Mouse (Mus musculus): ENCODE measurements around the gene Gpr82. TPM values are rescaled to one million over a fixed set of nuclear protein-coding genes. Genes with fewer than 3 reads are reported as not detected.

The Gpr82 gene
- polyA plus RNA-seq, 2 experiments from 2014 or later: 0.53 TPM; not detected in 1

GRCm38 (mm10) chrX:13700681-13701080 is 39.5 kb downstream of the Gpr82 start:
- ATAC-seq: no peak

DNA sequence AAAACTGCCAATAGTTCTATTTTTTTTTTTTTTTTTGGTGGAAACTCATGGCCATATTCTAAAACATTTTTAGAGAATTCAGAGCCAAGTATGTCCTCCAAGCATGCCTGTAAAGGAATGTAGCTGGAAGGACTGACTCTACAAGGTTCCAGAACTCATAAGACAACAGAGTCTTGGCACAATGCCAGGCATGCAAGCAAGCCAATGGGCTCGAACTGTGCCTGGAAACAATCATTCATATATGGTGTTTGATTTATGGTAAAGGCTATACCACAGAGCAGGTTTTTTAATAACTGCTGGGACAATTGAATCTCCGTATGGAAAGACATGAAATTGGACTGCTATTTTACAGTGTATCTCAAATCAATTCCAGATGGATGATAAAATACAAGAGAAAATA is 43.9 kb downstream of the Gpr82 start:
- ATAC-seq: no peak

GRCm38 (mm10) chrX:13710174-13710573 is 49.0 kb downstream of the Gpr82 start:
- no peak for ATAC-seq

Other genes with a start within 250 kb of the Gpr82 start
- not detected for gene Nyx, start 195.3 kb upstream of the Gpr82 start, polyA plus RNA-seq (2017; shearing (Covaris generic))
- gene Gpr34, start 29.3 kb upstream of the Gpr82 start, polyA plus RNA-seq (2017; shearing (Covaris generic)): 10 to 100 TPM; 19.6 to 22.7 TPM
- gene Cask, start 190.0 kb downstream of the Gpr82 start, polyA plus RNA-seq (2017; shearing (Covaris generic)): under 1 TPM; 0.36 to 0.43 TPM

Measured in activated CD4-positive, CD25-positive, alpha-beta regulatory T cell, adult 4 months (primary cell).